Mouse (Mus musculus) megakaryocyte-erythroid progenitor cell, adult 5-6 weeks (primary cell): ENCODE measurements at regions not wholly inside any gene's neighbourhood (a gene's known extent, or its start where the extent isn't known, plus 50 kb on each side); places are given as distances from the start of the nearest gene placed in this dataset.
"Not testable (repeated sequence)": the region's sequence is repeated elsewhere in the genome, so short reads cannot be mapped to it uniquely, and the experiment has no call there.

Source experiments
- ATAC-seq: replicated peaks from 2 replicates; pipeline ENCODE4 v1.8.0; 2016; ENCODE audit warnings: mild to moderate bottlenecking, inconsistent platforms; ENCODE audit not compliant: severe bottlenecking, poor library complexity, low FRiP score, low TSS enrichment

- no peak for ATAC-seq
Measured at GRCm38 (mm10) chr17:16900791-16901190, 163.1 kb upstream of the Zfp960 start.

GRCm38 (mm10) chr17:16918191-16918590 lies 145.7 kb upstream of the Zfp960 start:
- ATAC-seq, result no peak

GRCm38 (mm10) chr17:16926200-16926599 lies 137.7 kb upstream of the Zfp960 start:
- no peak for ATAC-seq

GRCm38 (mm10) chr17:16951092-16952016 lies 112.6 kb upstream of the Zfp960 start:
- ATAC-seq, result peak; percentile 100

- peak; percentile 64 for ATAC-seq
Measured at GRCm38 (mm10) chr17:16952146-16952545, 111.8 kb upstream of the Zfp960 start.

DNA sequence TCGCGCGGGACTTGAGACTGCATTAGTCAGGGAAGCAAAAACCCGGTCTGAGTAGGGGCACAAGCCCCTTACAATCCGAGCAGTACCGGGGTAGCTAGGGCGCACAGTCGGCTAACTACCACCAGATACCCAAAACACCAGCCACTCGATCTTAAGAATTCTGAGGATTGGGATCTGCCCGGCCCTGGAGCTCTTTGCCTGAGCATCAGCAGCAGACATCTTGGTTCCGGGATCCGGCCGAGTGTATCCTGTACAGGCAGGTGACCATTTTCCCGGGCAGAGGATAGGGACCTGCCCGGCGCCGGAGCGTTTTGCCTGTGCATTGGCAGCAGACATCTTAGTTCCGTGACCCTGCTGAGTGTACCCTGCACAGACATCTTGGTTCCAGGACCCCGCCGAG lies 66.7 kb upstream of the Zfp960 start:
- ATAC-seq, result not testable (repeated sequence)

DNA sequence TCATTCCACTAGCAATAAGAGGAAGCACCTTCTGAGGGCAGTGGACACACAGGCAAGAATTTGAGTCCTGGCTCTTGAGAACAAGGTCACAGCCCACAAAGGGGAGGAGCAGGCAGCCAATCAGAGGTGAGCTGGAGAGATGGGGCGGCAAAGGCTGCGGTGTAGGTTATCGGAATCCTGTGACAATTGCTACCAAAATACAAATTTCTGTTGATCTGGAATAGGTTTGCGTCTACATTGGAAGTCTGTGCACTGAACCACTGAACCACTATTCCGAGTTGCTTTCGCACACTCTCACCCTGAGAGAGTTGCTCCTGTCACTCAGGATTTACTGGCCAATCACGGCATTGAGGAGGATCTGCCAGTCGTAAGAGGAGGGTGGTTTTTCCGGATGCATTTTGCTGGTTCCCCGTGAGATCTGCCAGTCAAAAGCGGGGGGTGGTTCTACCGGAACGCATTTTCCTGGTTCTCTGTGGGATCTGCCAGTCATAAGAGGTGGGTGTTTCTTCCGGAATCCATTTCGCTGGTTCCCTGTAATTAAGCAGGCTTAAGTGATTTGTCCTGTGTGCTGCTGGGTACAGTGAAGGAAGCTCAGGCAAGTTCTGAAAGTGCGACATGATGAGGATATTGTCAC lies 59.2 kb upstream of the Zfp960 start:
- peak; percentile 100 for ATAC-seq

- not testable (repeated sequence) for ATAC-seq
Measured at GRCm38 (mm10) chr17:17005267-17005666, 58.6 kb upstream of the Zfp960 start.
